Mouse (Mus musculus) lung, postnatal 10 days (tissue): ENCODE measurements around the gene Krt2.

Experiments used
- DNase-seq: peaks from one replicate; pipeline ENCODE4 v3.0.0; 2021

The Krt2 gene

GRCm38 (mm10) chr15:101817875-101818274 is at the start of gene Krt2:
TSS of gene Krt2 (minus strand) at chr15:101818169.
- DNase-seq = no peak

- no peak for DNase-seq
These were observed 48.8 kb upstream of the Krt2 start for GRCm38 (mm10) chr15:101866754-101867153.

GRCm38 (mm10) chr15:101860421-101861130 is 42.6 kb upstream of the Krt2 start:
- DNase-seq = no peak

- DNase-seq = peak; percentile 32
These were observed 41.8 kb upstream of the Krt2 start for GRCm38 (mm10) chr15:101859735-101860170.

- DNase-seq = no peak
These were observed 40.9 kb upstream of the Krt2 start for GRCm38 (mm10) chr15:101858673-101859425.

- DNase-seq = no peak
These were observed 38.7 kb upstream of the Krt2 start for GRCm38 (mm10) chr15:101856696-101857095.

GRCm38 (mm10) chr15:101855732-101856131 is 37.8 kb upstream of the Krt2 start:
- DNase-seq = no peak

- no peak for DNase-seq
These were observed 36.3 kb upstream of the Krt2 start for GRCm38 (mm10) chr15:101854294-101854693.

GRCm38 (mm10) chr15:101852571-101852970 is 34.6 kb upstream of the Krt2 start:
- DNase-seq = no peak

GRCm38 (mm10) chr15:101850694-101851093 is 32.7 kb upstream of the Krt2 start, which contains the start of gene Krt1:
TSS of gene Krt1 (minus strand) at chr15:101850794.
- DNase-seq = no peak

GRCm38 (mm10) chr15:101845971-101846403 is 28.0 kb upstream of the Krt2 start:
- DNase-seq = peak; percentile 32

- DNase-seq = no peak
These were observed 25.2 kb upstream of the Krt2 start for GRCm38 (mm10) chr15:101843192-101843591.

- no peak for DNase-seq
These were observed 16.9 kb upstream of the Krt2 start for GRCm38 (mm10) chr15:101834784-101835328.

- DNase-seq = no peak
These were observed 15.2 kb upstream of the Krt2 start for GRCm38 (mm10) chr15:101833131-101833530.

- DNase-seq = no peak
These were observed 11.5 kb upstream of the Krt2 start for GRCm38 (mm10) chr15:101829441-101829840.

GRCm38 (mm10) chr15:101821786-101822185 is 3.8 kb upstream of the Krt2 start:
- DNase-seq = no peak

- no peak for DNase-seq
These were observed 14.7 kb downstream of the Krt2 start for GRCm38 (mm10) chr15:101803052-101803822.

GRCm38 (mm10) chr15:101802296-101802835 is 15.6 kb downstream of the Krt2 start, which contains the start of gene Krt73:
TSS of gene Krt73 (minus strand) at chr15:101802346.
- DNase-seq = no peak

GRCm38 (mm10) chr15:101790867-101791266 is 27.1 kb downstream of the Krt2 start:
- DNase-seq = no peak

GRCm38 (mm10) chr15:101786360-101786759 is 31.6 kb downstream of the Krt2 start, which contains the start of gene Krt72:
TSS of gene Krt72 (minus strand) at chr15:101786460.
- no peak for DNase-seq

GRCm38 (mm10) chr15:101773420-101773819 is 44.5 kb downstream of the Krt2 start:
- DNase-seq = peak; percentile 8

- DNase-seq = peak; percentile 90
These were observed 45.3 kb downstream of the Krt2 start for GRCm38 (mm10) chr15:101772711-101773081.
